Mouse (Mus musculus) forebrain, embryonic 14.5 days (tissue): Measurements from ENCODE around the gene Slc43a2. TPM values are rescaled to one million over a fixed set of nuclear protein-coding genes. Genes with fewer than 3 reads are reported as not detected.

Source experiments
- ATAC-seq: fragments of 200-750 bp; cut with Nextera tagmentation; 2 replicates; pipeline ENCODE4 v1.8.0; 2017; ENCODE audit warnings: mild to moderate bottlenecking, moderate library complexity
- DNase-seq: peaks from one replicate; pipeline ENCODE4 v3.0.0-alpha.2; 2015; ENCODE audit warnings: low spot score
- H3K27ac ChIP-seq: fragments of 300-500 bp; sonication (generic); 2 replicates; pipeline ENCODE4 v1.5.1; 2014; ENCODE audit warnings: low read depth, mild to moderate bottlenecking, control low read depth, low read length, moderate library complexity
- H3K27me3 ChIP-seq: fragments of 300-500 bp; sonication (generic); replicated peaks from 2 replicates; pipeline ENCODE4 v1.6.1; 2014; ENCODE audit warnings: low read length, control low read depth, mixed read lengths; ENCODE audit not compliant: control insufficient read depth, insufficient read depth
- H3K36me3 ChIP-seq: fragments of 300-500 bp; sonication (generic); 2 replicates; pipeline ENCODE4 v1.6.1; 2014; ENCODE audit warnings: low read length, control low read depth; ENCODE audit not compliant: control insufficient read depth, insufficient read depth
- H3K4me1 ChIP-seq: fragments of 300-500 bp; sonication (generic); 2 replicates; pipeline ENCODE4 v1.6.1; 2014; ENCODE audit warnings: antibody characterized with exemption, low read length, control low read depth; ENCODE audit not compliant: control insufficient read depth, insufficient read depth
- H3K4me2 ChIP-seq: fragments of 300-500 bp; sonication (generic); 2 replicates; pipeline ENCODE4 v1.6.1; 2014; ENCODE audit warnings: mild to moderate bottlenecking, control low read depth, low read length
- H3K4me3 ChIP-seq: fragments of 300-500 bp; sonication (generic); 2 replicates; pipeline ENCODE4 v1.5.1; 2014; ENCODE audit warnings: low read depth, low read length, control low read depth
- H3K9ac ChIP-seq: fragments of 300-500 bp; sonication (generic); 2 replicates; pipeline ENCODE4 v1.6.1; 2014; ENCODE audit warnings: mild to moderate bottlenecking, low read length, control low read depth, moderate library complexity
- H3K9me3 ChIP-seq: fragments of 300-500 bp; sonication (generic); replicated peaks from 2 replicates; pipeline ENCODE4 v1.6.1; 2016; ENCODE audit warnings: low read length, control low read depth, mixed read lengths; ENCODE audit not compliant: control insufficient read depth
- WGBS: fragments of 180-500 bp; shearing (Covaris S2); extraction: QIAGEN DNeasy Blood & Tissue Kit; methylation state at CpG from one replicate; pipeline ENCODE4 v1.1.7; 2014; 5-methylcytosine and 5-hydroxymethylcytosine counted together
- microRNA-seq: library from miRNA; unstranded; fragments of <30 nt; microRNA quantifications from one replicate; pipeline ENCODE4, GENCODE M21; 2016
- polyA plus RNA-seq: library from polyadenylated mRNA; unstranded; fragments of >200 nt; fragmentation: Nextera tagmentation; extraction: Ambion mirVana; gene quantifications from 2 replicates; pipeline ENCODE4 v1.2.1, GENCODE M21; 2014

Gene Slc43a2
- polyA plus RNA-seq, 1 experiment from 2014 or later = 6.5 TPM

GRCm38 (mm10) chr11:75621426-75621825 lies 89.9 kb downstream of the Slc43a2 start:
- WGBS = 86% methylated on average over 2 of the region's 2 CpGs
- ATAC-seq = no peak

GRCm38 (mm10) chr11:75622588-75623329 lies 91.3 kb downstream of the Slc43a2 start:
- no peak overlapping the region for H3K4me2 ChIP-seq
- H3K9me3 ChIP-seq = no peaks in the 10 kb centered on the region
- H3K27ac ChIP-seq = no peak overlapping the region
- DNase-seq (no peak), ATAC-seq (no peak)
- no peak overlapping the region for H3K4me3 ChIP-seq
- H3K9ac ChIP-seq = no peak overlapping the region
- H3K27me3 ChIP-seq = no peaks in the 10 kb centered on the region
- H3K36me3 ChIP-seq = peaks cover 79% of the 10 kb centered on the region
- H3K4me1 ChIP-seq = no peaks in the 10 kb centered on the region
- 89% methylated on average over 2 of the region's 2 CpGs for WGBS

More at GRCm38 (mm10) chr11:75621426-75621825, 89.9 kb downstream of the Slc43a2 start:
- H3K4me3 ChIP-seq = no peak overlapping the region
- DNase-seq = no peak
- no peaks in the 10 kb centered on the region for H3K9me3 ChIP-seq
- H3K4me1 ChIP-seq = no peaks in the 10 kb centered on the region
- H3K4me2 ChIP-seq = no peak overlapping the region
- no peak overlapping the region for H3K27ac ChIP-seq
- H3K27me3 ChIP-seq = no peaks in the 10 kb centered on the region
- no peak overlapping the region for H3K9ac ChIP-seq
- peaks cover 73% of the 10 kb centered on the region for H3K36me3 ChIP-seq

- H3K36me3 ChIP-seq = peaks cover 75% of the 10 kb centered on the region
- H3K27me3 ChIP-seq = no peaks in the 10 kb centered on the region
- H3K27ac ChIP-seq = no peak overlapping the region
- no peak for ATAC-seq
- H3K9me3 ChIP-seq = no peaks in the 10 kb centered on the region
- no peak overlapping the region for H3K9ac ChIP-seq
- WGBS = 78% methylated on average over 2 of the region's 2 CpGs
- no peaks in the 10 kb centered on the region for H3K4me1 ChIP-seq
- no peak overlapping the region for H3K4me2 ChIP-seq
- no peak overlapping the region for H3K4me3 ChIP-seq
- peak; percentile 8 for DNase-seq
Measured at GRCm38 (mm10) chr11:75624102-75624554, 92.6 kb downstream of the Slc43a2 start.

GRCm38 (mm10) chr11:75625820-75626219 lies 94.3 kb downstream of the Slc43a2 start:
- H3K9me3 ChIP-seq = no peaks in the 10 kb centered on the region
- H3K27ac ChIP-seq = no peak overlapping the region
- H3K4me2 ChIP-seq = no peak overlapping the region
- DNase-seq = peak; percentile 16
- no peak overlapping the region for H3K4me3 ChIP-seq
- H3K36me3 ChIP-seq = peaks cover 58% of the 10 kb centered on the region
- no peaks in the 10 kb centered on the region for H3K27me3 ChIP-seq
- no peak overlapping the region for H3K9ac ChIP-seq
- WGBS = 90% methylated on average over 4 of the region's 4 CpGs
- peaks cover 4% of the 10 kb centered on the region; the same call in 1 of the 2 replicates for H3K4me1 ChIP-seq
- no peak for ATAC-seq

Small RNAs within 50 kb of the gene (microRNA-seq; reads per million reads assigned to microRNA genes)
- gene Mir3971 = not detected

Other genes starting within 250 kb of the Slc43a2 start
- 64.5 and 74.2 TPM in 2 replicates for gene Rpa1, start 183.4 kb upstream of the Slc43a2 start, polyA plus RNA-seq
- gene Smyd4, start 183.3 kb upstream of the Slc43a2 start, polyA plus RNA-seq = 10.7 and 12.1 TPM in 2 replicates
- gene Serpinf1, start 109.0 kb upstream of the Slc43a2 start, polyA plus RNA-seq = 23.6 and 35.0 TPM in 2 replicates
- gene Serpinf2, start 92.1 kb upstream of the Slc43a2 start, polyA plus RNA-seq = not detected in 2 replicates
- 4.9 and 6.9 TPM in 2 replicates for gene Wdr81, start 77.0 kb upstream of the Slc43a2 start, polyA plus RNA-seq
- gene Tlcd2, start 70.0 kb upstream of the Slc43a2 start, polyA plus RNA-seq = 0.94 and 1.3 TPM in 2 replicates
- 67.0 and 73.1 TPM in 2 replicates for gene Prpf8, start 44.9 kb upstream of the Slc43a2 start, polyA plus RNA-seq
- gene Rilp, start 21.6 kb upstream of the Slc43a2 start, polyA plus RNA-seq = 0.77 and 0.86 TPM in 2 replicates
- gene Scarf1, start 18.2 kb upstream of the Slc43a2 start, polyA plus RNA-seq = 2.7 and 3.4 TPM in 2 replicates
- gene Pitpna, start 56.4 kb downstream of the Slc43a2 start, polyA plus RNA-seq = 94.2 and 101 TPM in 2 replicates
- 53.9 and 55.5 TPM in 2 replicates for gene Inpp5k, start 99.3 kb downstream of the Slc43a2 start, polyA plus RNA-seq
- gene Myo1c, start 118.8 kb downstream of the Slc43a2 start, polyA plus RNA-seq = 5.7 and 6.6 TPM in 2 replicates
- 105 and 109 TPM in 2 replicates for gene Crk, start 147.6 kb downstream of the Slc43a2 start, polyA plus RNA-seq
- 1,444 and 1,603 TPM in 2 replicates for gene Ywhae, start 201.2 kb downstream of the Slc43a2 start, polyA plus RNA-seq